Mouse (Mus musculus) embryonic facial prominence, embryonic 10.5 days (tissue): ENCODE data around the gene Anp32b. TPM values are rescaled to one million over a fixed set of nuclear protein-coding genes. Genes with fewer than 3 reads are reported as not detected.

Experiments used
- polyA plus RNA-seq: library from polyadenylated mRNA; unstranded; fragments of >200 nt; fragmentation: Nextera tagmentation; extraction: Ambion mirVana; gene quantifications from 2 replicates; pipeline ENCODE4 v1.2.1, GENCODE M21; 2016

Gene Anp32b
- polyA plus RNA-seq, 1 experiment from 2014 or later = 431 TPM

Other genes starting within 250 kb of the Anp32b start
- 1.7 and 2.3 TPM in 2 replicates for gene Foxe1, start 107.3 kb upstream of the Anp32b start, polyA plus RNA-seq
- 12.3 and 12.7 TPM in 2 replicates for gene Trmo, start 61.5 kb upstream of the Anp32b start, polyA plus RNA-seq
- 9.9 and 13.6 TPM in 2 replicates for gene Hemgn, start 37.4 kb upstream of the Anp32b start, polyA plus RNA-seq
- gene Nans, start 38.3 kb downstream of the Anp32b start, polyA plus RNA-seq = 86.7 and 88.8 TPM in 2 replicates
- 0.59 and 0.64 TPM in 2 replicates for gene Trim14, start 85.2 kb downstream of the Anp32b start, polyA plus RNA-seq
- gene Coro2a, start 151.3 kb downstream of the Anp32b start, polyA plus RNA-seq = 7.1 and 8.5 TPM in 2 replicates
- gene Tbc1d2, start 199.3 kb downstream of the Anp32b start, polyA plus RNA-seq = 2.3 TPM in 2 replicates